Mouse (Mus musculus) embryonic facial prominence, embryonic 14.5 days (tissue): Measurements from ENCODE around the gene Chchd6. TPM values are rescaled to one million over a fixed set of nuclear protein-coding genes. Genes with fewer than 3 reads are reported as not detected.

Source experiments
- ATAC-seq: fragments of 200-750 bp; cut with Nextera tagmentation; 2 replicates; pipeline ENCODE4 v1.8.0; 2017; ENCODE audit warnings: low read depth, moderate number of reproducible peaks, moderate TSS enrichment
- DNase-seq: peaks from one replicate; pipeline ENCODE4 v3.0.0-alpha.2; 2015; ENCODE audit warnings: low spot score
- H3K27ac ChIP-seq: fragments of 300-500 bp; sonication (generic); replicated peaks from 2 replicates; pipeline ENCODE4 v1.5.1; 2014; ENCODE audit warnings: low read depth, mild to moderate bottlenecking, low read length, moderate library complexity
- H3K27me3 ChIP-seq: fragments of 300-500 bp; sonication (generic); replicated peaks from 2 replicates; pipeline ENCODE4 v1.6.1; 2014; ENCODE audit warnings: low read length; ENCODE audit not compliant: control insufficient read depth, insufficient read depth
- H3K36me3 ChIP-seq: fragments of 300-500 bp; sonication (generic); 2 replicates; pipeline ENCODE4 v1.6.1; 2014; ENCODE audit warnings: low read length, mixed read lengths; ENCODE audit not compliant: control insufficient read depth, insufficient read depth
- H3K4me1 ChIP-seq: fragments of 300-500 bp; sonication (generic); 2 replicates; pipeline ENCODE4 v1.6.1; 2014; ENCODE audit warnings: antibody characterized with exemption, low read length; ENCODE audit not compliant: control insufficient read depth, insufficient read depth
- H3K4me2 ChIP-seq: fragments of 300-500 bp; sonication (generic); 2 replicates; pipeline ENCODE4 v1.6.1; 2014; ENCODE audit warnings: low read depth, mild to moderate bottlenecking, low read length, moderate library complexity, mixed read lengths
- H3K4me3 ChIP-seq: fragments of 300-500 bp; sonication (generic); 2 replicates; pipeline ENCODE4 v1.5.1; 2014; ENCODE audit warnings: low read depth, mild to moderate bottlenecking, low read length
- H3K9ac ChIP-seq: fragments of 300-500 bp; sonication (generic); 2 replicates; pipeline ENCODE4 v1.6.1; 2014; ENCODE audit warnings: low read depth, mild to moderate bottlenecking, low read length, moderate library complexity, mixed read lengths
- H3K9me3 ChIP-seq: fragments of 300-500 bp; sonication (generic); 2 replicates; pipeline ENCODE4 v1.6.1; 2016; ENCODE audit warnings: low read length; ENCODE audit not compliant: control insufficient read depth
- WGBS: fragments of 180-500 bp; shearing (Covaris S2); extraction: QIAGEN DNeasy Blood & Tissue Kit; methylation state at CpG from one replicate; pipeline ENCODE4 v1.1.7; 2014; 5-methylcytosine and 5-hydroxymethylcytosine counted together
- polyA plus RNA-seq: library from polyadenylated mRNA; unstranded; fragments of >200 nt; fragmentation: Nextera tagmentation; extraction: Ambion mirVana; gene quantifications from 2 replicates; pipeline ENCODE4 v1.2.1, GENCODE M21; 2014

Chchd6 gene
- polyA plus RNA-seq, 1 experiment from 2014 or later = 53.5 TPM

DNA sequence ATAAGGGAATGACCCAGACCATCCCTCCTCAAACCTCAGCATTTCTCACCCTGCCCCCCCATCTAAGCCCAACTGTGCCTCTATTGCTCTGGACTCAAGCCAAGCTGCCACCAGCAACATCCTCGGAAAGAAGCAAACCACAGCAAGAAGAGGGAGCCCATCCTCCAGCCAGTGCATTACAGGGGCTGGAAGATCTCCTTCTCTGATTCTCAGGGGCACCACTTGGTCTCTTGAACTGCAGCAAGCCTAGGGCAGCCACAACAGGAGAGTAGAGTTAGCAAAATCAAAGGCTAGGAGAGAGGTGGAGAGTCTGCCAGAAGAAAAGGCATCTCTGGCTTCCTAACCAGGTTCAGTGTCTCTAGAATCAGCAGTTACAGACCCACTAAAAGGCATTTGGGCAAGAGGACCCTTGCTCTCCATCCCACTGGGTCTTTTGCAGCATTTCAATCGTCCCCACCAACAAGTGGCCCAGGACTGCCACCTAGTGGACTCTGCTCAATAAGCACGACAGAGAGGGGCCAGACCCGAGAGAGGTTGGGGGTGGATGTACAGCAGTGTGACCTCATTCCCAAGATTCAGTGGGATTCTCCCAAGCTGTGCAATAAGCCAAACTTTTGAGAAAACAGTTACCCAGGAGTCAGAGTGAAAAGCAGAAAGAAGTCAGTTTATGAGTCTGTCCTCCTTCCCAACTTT is 42.3 kb downstream of the Chchd6 start:
- ATAC-seq (peak; percentile 84), DNase-seq (peak; percentile 72)
- Histone ChIP-seq H3K27me3 (no peaks in the 10 kb centered on the region), H3K4me2 (no peak overlapping the region), H3K27ac (no peak overlapping the region), H3K9ac (no peak overlapping the region), H3K36me3 (no peaks in the 10 kb centered on the region), H3K4me3 (no peak overlapping the region), H3K4me1 (no peaks in the 10 kb centered on the region), H3K9me3 (no peaks in the 10 kb centered on the region)
- WGBS = 6% methylated on average over 4 of the region's 4 CpGs

GRCm38 (mm10) chr6:89552321-89553011 is 43.0 kb downstream of the Chchd6 start:
- no peak overlapping the region for H3K4me2 ChIP-seq
- H3K4me1 ChIP-seq = no peaks in the 10 kb centered on the region
- 81% methylated on average over 6 of the region's 6 CpGs for WGBS
- H3K27ac ChIP-seq = no peak overlapping the region
- DNase-seq = peak; percentile 11
- H3K36me3 ChIP-seq = no peaks in the 10 kb centered on the region
- H3K4me3 ChIP-seq = no peak overlapping the region
- ATAC-seq = no peak
- H3K9me3 ChIP-seq = no peaks in the 10 kb centered on the region
- no peaks in the 10 kb centered on the region for H3K27me3 ChIP-seq
- H3K9ac ChIP-seq = no peak overlapping the region

DNA sequence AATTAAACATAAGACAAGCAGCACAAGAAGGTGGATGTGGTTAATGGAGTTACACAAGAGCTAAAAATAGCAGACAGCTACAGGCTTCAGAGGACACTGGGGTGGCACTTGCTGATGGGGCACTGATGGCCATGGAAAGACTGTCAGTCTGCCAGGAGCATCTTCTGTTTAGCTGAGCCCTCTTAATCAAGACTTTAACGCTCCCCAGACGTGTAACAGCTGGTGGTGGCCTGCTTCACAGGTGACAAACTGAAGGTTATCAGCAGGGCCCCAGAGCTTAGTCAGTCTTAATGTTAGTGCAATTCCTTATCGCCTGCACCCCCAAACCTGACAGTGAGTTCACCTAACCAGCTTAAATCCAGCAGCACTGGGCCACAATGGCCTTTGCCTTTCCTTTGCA is 46.3 kb downstream of the Chchd6 start:
- no peak overlapping the region for H3K27ac ChIP-seq
- no peaks in the 10 kb centered on the region for H3K9me3 ChIP-seq
- no peaks in the 10 kb centered on the region for H3K4me1 ChIP-seq
- 59% methylated on average over 3 of the region's 3 CpGs for WGBS
- H3K36me3 ChIP-seq = no peaks in the 10 kb centered on the region
- no peak overlapping the region for H3K9ac ChIP-seq
- no peak for ATAC-seq
- no peak overlapping the region for H3K4me2 ChIP-seq
- DNase-seq = no peak
- H3K27me3 ChIP-seq = no peaks in the 10 kb centered on the region
- no peak overlapping the region for H3K4me3 ChIP-seq

- H3K27ac ChIP-seq = no peak overlapping the region
- WGBS = 82% methylated on average over 3 of the region's 3 CpGs
- no peak overlapping the region for H3K4me3 ChIP-seq
- H3K36me3 ChIP-seq = no peaks in the 10 kb centered on the region
- H3K4me1 ChIP-seq = no peaks in the 10 kb centered on the region
- no peak overlapping the region for H3K4me2 ChIP-seq
- DNase-seq (no peak), ATAC-seq (no peak)
- no peaks in the 10 kb centered on the region for H3K27me3 ChIP-seq
- no peak overlapping the region for H3K9ac ChIP-seq
- no peaks in the 10 kb centered on the region for H3K9me3 ChIP-seq
These were observed 47.5 kb downstream of the Chchd6 start for GRCm38 (mm10) chr6:89547951-89548350.

DNA sequence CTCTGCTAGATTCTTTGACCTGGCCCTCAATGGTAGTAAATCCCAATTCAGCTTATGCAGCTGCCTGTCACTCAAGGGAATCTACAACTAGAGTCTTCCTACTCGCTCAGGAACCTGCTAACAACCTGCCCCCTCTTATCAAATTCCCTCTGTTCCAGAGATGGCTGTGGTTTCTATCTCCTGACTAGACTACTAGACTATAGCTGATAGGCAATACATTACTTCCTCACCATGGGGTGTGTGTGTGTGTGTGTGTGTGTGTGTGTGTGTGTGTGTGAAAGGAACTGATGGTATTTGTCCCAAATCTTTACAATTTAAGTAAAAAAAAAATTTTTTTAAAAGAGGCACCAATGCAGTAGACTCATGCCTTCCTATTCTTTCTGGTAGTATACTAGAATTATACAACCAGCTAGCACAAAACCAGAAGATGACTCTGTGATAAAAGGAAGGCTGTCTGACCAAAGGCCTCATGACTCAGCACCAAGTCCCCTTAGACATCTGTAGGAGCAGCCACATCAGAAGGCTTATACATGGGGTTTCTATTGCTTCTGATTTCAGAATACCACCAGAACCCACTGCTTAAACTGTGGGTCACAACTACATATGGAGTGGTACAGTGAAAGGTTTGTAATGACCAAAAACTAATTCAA is 57.2 kb downstream of the Chchd6 start:
- Histone ChIP-seq H3K9ac (no peak overlapping the region), H3K9me3 (no peaks in the 10 kb centered on the region), H3K4me2 (no peak overlapping the region), H3K27me3 (no peaks in the 10 kb centered on the region), H3K27ac (no peak overlapping the region), H3K36me3 (no peaks in the 10 kb centered on the region), H3K4me1 (no peaks in the 10 kb centered on the region), H3K4me3 (no peak overlapping the region)
- no peak for DNase-seq
- 81% methylated on average over 1 of the region's 1 CpGs for WGBS
- no peak for ATAC-seq

DNA sequence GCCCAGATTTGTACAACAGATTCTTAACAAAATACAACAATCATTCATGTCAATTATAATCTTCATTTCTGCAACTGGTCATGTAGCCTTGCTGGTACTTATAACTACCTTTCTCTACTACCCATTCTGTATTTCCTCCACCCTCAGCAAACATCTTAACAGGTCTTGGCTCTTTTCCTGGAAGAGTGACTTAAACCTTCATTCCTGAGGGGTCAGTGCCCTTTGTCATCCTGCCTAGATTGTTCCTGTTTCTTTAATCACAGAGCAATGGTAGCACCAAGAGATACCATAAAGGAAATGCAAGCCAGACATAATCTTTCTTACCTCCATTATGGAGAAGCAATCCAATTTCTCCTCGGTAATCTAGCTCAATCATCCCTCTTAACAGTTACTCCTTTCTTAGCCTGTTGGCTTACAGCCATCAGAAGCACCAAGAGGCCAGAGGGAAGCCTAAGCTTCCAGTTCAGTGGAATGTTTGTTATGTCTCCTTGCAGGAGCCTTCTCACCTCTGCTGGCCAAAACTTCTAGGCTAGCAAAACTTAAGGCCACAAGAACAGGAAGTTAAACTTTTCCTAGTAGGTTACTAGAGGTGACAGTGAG is 59.7 kb downstream of the Chchd6 start:
- ATAC-seq = no peak
- Histone ChIP-seq H3K9ac (no peak overlapping the region), H3K9me3 (no peaks in the 10 kb centered on the region), H3K4me3 (no peak overlapping the region), H3K4me1 (no peaks in the 10 kb centered on the region), H3K27ac (no peak overlapping the region), H3K27me3 (no peaks in the 10 kb centered on the region), H3K36me3 (no peaks in the 10 kb centered on the region), H3K4me2 (no peak overlapping the region)
- WGBS = 74% methylated on average over 1 of the region's 1 CpGs
- no peak for DNase-seq

GRCm38 (mm10) chr6:89524766-89525165 is 70.7 kb downstream of the Chchd6 start:
- Histone ChIP-seq H3K27ac (no peak overlapping the region), H3K9me3 (no peaks in the 10 kb centered on the region), H3K27me3 (no peaks in the 10 kb centered on the region), H3K9ac (no peak overlapping the region), H3K36me3 (no peaks in the 10 kb centered on the region), H3K4me3 (no peak overlapping the region), H3K4me2 (no peak overlapping the region), H3K4me1 (no peaks in the 10 kb centered on the region)
- no peak for DNase-seq
- ATAC-seq = no peak
- 66% methylated on average over 2 of the region's 2 CpGs for WGBS

GRCm38 (mm10) chr6:89510154-89510553 is 85.3 kb downstream of the Chchd6 start:
- Histone ChIP-seq H3K9ac (no peak overlapping the region), H3K27ac (no peak overlapping the region), H3K4me3 (no peak overlapping the region), H3K9me3 (no peaks in the 10 kb centered on the region), H3K4me1 (peaks cover 6% of the 10 kb centered on the region; the same call in 1 of the 2 replicates), H3K27me3 (no peaks in the 10 kb centered on the region), H3K36me3 (no peaks in the 10 kb centered on the region), H3K4me2 (no peak overlapping the region)
- no peak for ATAC-seq
- DNase-seq = peak; percentile 15
